Mouse (Mus musculus): Measurements from ENCODE around the gene Morc2b.
"Not testable (repeated sequence)": the region's sequence is repeated elsewhere in the genome, so short reads cannot be mapped to it uniquely, and the experiment has no call there.

The Morc2b gene

DNA sequence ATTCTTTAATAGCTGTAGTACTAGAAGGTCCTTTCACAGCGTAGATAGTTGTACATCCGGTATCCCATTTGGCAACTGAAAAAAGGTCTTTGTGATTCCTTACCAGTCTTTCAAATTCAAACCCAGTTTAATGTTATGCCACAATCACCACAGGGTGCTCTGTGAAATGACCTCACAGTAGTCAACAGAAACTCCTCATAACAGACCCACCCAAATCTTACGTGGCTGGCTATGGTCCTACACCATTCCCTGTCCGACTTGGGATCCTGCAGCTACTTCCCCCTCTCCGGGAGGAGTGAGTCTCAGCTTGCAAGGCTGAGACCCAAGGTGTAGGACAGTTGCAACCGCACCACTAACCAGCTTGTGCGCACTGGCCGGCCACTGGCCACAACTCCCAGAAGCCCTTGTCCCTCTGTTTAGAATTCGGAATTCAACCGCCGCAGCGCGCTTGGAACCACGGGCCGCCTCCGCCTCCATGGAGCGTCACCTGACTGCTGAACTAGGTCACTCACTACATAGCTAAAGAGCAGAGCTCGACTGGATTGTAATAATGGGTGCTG is at the start of gene Morc2b:
Gene Morc2b (minus strand): TSS at position 423 of the 560 bp plus-strand sequence.
- DNase-seq, result no peak

DNA sequence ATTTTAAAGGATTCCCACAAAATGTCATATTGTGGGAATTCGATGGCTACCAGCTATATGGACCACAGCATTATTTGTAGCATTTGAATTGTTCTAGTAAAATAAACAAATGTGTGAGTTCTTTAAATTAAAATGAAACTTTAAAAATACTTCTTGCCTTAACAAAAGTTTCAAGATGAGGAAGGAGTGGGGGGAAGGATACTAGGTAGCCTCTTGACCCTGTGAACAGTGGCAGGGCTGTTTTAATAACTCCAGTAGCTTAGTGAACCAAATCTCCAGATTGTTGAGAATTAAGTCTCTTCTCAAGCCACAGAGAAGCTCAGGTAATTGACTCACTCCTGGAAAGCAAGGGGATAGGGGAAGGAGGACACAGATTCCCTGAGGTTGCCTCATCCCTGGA is 28.7 kb upstream of the Morc2b start, which contains the start of gene Olfr55:
Gene Olfr55 (plus strand): TSS at position 301 of the 400 bp plus-strand sequence.
- not testable (repeated sequence) for DNase-seq

DNA sequence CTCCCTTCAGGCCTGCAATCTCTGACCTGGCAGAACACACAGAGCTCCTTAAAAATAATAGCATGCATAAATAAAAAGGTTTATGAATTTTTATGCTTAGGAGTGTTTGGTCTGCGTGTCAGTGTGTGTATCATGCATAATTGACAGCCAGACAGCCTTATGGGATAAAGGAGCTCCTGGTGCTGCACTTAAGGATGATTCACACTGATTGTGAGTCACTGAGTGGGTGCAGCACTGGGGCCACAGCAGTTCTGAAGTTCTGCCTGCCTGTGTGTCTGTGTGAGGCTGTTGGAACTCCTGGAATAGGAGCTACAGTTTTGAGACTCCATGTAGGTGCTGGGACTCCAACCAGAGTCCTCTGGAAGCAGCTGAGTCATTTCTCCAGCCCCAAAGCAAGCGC is 13.2 kb downstream of the Morc2b start:
- no peak for DNase-seq

DNA sequence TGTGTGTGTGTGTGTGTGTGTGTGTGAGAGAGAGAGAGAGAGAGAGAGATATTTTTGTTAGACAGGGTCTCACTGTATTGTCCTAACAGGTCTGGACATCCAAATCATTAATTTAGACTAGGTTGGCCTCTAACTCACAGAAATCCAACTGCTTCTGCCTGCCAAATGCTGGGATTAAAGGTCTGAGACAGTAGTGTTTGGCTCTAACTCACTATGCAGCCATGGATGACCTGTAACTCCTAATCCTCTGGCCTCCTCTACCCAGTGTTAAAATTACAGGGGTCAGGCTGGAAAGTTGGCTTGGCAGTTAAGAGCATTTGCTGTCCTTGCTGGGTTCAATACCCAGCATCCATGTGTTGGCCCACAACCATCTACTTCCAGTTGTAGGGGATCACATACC is 14.9 kb downstream of the Morc2b start:
- DNase-seq, result no peak

DNA sequence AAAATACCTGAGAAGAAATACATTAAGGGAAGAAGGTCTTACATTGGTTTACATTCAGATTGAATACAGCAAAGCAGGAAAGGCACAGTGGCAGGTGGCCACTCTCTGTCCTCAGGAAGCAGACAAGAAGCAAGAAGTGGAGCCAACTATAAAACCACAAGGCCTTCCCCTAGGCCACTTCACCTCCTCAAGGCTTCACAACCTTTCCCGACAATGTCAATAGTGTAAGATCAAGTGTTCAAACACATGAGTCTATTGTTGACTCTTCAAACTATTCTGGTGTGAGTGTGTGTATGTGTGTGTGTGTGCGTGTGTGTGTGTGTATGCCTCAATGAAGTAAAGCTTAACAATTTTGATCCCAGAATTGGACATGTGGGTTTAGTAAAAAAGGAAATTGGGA is 42.1 kb downstream of the Morc2b start:
- no peak for DNase-seq

DNA sequence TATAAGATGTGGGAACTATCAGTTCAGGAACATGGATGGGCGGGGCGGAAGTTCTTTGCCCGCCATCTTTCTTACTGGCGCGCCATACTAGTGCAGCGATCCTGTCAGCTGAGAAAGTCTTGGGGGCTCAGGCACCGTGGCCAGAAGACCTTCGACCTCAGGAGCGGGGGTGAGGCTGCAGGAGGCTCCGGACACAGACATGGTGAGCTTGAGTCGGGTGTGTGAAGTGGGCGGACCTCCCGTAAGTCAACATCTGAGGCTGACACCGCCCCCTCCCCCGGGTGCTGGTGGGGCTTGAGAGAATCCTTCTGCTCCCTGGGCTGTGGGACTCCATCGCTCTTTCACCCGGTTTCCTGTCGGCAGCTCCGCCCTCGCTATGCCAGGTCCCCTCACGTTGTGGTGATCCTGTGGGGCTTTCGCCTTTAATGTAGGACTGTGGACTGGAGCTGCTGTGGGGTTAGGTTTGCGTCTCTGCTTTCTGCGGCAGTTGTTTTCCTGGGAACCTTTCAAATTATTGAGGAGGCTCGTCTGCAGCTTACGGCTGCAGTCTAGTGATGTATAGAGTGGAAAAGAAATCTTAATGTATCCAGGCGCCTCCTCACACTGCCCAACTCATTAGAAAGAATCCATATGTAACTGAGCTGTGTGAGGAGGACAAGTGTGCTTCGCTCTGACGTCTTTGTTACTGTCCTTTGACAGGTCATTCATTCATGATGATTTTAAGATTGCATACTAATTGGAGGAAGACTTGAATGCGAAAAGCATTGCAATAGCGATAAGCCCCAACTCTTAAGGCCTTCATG is 46.9 kb downstream of the Morc2b start:
- DNase-seq, result peak; percentile 77

DNA sequence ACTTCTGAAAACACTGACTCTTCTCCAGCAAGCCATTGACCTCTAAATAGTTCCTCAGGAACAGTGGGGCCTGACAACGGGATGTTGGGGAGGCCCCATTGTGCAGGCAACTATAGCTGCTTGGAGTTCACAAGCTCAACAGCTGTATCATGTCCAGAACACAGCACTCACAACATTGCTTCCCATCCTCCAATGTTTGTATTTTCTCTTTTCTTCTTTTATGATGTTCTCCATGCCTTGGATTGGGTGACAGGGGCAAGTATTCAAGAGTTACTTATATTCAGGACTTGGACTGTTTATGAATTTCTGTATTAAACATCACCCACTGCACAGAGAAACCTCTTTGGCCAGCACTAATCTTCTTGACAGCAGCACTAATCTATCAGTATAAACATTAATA is 47.9 kb downstream of the Morc2b start:
- DNase-seq, result no peak

DNA sequence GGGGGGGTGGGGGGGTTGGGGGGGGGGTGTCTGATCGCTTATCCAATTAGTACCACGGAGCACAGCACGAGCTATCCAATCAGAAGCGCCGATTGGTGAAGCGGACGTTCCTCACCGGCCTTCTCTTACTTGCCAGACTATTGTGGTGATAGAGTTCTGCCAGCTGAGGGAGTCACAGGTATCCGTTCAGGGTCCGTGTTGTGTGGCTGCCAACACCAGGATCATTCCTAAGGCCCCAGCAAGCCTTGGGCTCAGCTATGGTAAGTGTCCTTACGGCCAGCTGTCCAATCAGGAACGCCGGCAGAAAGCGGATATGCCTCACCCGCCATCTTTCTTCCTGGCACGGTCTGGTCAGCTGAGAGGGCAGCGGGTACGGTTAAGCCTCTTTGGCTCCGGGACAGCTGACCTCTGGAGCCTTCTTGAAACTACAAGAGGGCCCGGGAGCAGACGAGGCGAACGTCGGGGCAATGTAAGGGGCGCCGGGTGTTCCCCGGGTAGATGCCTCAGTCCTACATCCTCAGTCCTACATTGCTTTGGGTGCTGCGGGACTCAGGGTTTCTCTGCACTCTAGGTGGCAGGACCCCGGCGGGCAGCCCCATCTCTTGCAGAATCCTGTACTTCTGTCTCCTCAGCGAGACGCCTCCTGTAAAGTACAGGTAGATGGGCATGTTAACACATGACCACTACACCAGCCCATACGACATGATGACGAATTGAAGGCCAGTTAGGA is 50.1 kb downstream of the Morc2b start, which contains the start of gene Zfp563:
Gene Zfp563 (plus strand): TSS at position 91 of the 730 bp plus-strand sequence.
- peak; percentile 95 for DNase-seq

DNA sequence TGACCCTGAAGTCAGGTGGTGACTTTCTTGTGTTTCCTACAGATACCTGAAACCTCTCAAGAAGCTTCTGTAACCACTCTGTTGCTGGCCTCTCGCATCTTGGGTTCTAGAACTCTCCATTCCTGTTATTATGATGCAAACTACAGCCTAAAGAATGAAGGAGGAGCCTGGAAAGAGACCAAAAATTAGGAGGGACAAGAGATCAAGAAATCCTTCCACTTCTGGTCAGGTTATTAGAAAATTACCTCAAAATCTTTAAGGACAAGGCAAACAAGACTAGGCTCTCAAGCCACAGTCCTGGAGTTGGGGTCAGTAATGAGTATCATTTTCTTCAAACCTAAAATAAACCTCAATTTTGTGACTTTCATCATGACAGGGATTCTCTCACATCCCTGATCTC is 71.5 kb downstream of the Morc2b start, which contains the start of gene 4921501E09Rik:
Gene 4921501E09Rik (minus strand): TSS at position 101 of the 400 bp plus-strand sequence.
- no peak for DNase-seq
